Mouse (Mus musculus) urinary bladder, adult 18-20 months (tissue): ENCODE results near the gene Crygb.

Experiments
- DNase-seq, 2 experiments: peaks; one replicate each; pipeline ENCODE4 v3.0.0; 2022; ENCODE audit warnings: low spot score in 2 of 2, mixed read lengths in 2 of 2

The Crygb gene

DNA sequence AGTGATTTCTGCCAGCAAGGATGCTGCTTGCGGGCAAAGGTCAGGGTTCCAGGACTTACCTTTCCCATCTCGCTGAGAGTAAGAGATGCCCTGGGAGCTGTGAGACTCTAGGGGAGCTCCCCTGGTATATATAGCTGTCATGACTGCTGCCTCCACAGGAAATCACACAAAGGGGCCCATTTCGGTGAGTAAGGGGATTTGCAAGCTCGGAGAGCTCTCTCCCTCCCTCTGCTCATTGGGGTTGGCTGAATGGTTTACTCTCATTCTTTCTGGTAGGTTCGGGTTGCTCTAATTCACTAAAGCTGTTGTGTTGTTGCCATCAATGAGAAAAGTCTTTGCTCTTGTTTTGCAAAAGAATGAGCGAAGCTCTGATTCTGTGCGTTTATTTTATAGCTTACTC is at the start of gene Crygb:
Gene Crygb (minus strand): TSS at position 101 of the 400 bp plus-strand sequence.
- no peak for DNase-seq

GRCm38 (mm10) chr1:65131671-65132070 is 49.6 kb upstream of the Crygb start:
- no peak for DNase-seq

- DNase-seq = no peak
Observed at GRCm38 (mm10) chr1:65130226-65130625, 48.1 kb upstream of the Crygb start.

- DNase-seq = no peak
Observed at GRCm38 (mm10) chr1:65129634-65130180, 47.6 kb upstream of the Crygb start.

DNA sequence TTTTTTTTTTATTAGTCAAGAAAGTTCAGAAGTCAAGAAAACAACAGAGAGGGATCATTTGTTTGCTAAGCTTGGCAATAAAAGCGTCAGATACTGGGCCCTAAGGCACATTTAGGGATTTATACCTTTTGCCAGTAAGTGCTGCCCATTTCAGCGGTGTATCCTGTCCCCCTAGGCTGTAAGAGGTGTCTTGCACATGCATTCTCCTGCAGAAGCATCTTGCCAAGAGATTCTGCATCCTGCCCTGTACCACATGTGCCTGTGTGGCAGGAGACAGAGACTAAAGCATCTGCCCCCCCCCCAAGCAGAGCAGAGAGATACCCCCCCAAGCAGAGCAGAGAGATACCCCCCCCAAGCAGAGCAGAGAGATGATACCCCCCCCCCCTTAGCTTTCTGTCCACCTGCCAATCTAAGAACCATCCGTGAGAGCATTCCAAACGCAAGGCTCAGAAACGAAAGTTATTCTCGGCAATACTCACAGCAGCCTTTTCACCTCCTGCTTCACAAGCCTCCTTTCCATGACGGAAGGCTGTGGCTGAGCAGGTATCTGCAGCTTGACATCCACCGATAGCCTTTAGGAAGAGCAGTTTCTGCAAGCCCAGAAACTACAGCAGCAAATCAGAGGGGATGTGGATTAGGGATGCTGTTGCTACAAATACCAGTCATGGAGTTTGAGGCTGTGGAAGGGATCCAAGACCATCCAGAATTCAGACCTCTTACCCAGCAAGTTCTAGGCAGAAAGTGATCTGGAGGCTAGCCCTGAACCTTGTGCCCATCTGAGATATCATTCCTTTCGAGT is 40.7 kb upstream of the Crygb start, which contains the start of gene D630023F18Rik:
Gene D630023F18Rik (minus strand): TSS at position 641 of the 799 bp plus-strand sequence.
- no peak for DNase-seq

- no peak for DNase-seq
Observed at GRCm38 (mm10) chr1:65119438-65119837, 37.4 kb upstream of the Crygb start, which contains the start of gene Gm28845. TSS of gene Gm28845 (minus strand) at chr1:65119558.

DNA sequence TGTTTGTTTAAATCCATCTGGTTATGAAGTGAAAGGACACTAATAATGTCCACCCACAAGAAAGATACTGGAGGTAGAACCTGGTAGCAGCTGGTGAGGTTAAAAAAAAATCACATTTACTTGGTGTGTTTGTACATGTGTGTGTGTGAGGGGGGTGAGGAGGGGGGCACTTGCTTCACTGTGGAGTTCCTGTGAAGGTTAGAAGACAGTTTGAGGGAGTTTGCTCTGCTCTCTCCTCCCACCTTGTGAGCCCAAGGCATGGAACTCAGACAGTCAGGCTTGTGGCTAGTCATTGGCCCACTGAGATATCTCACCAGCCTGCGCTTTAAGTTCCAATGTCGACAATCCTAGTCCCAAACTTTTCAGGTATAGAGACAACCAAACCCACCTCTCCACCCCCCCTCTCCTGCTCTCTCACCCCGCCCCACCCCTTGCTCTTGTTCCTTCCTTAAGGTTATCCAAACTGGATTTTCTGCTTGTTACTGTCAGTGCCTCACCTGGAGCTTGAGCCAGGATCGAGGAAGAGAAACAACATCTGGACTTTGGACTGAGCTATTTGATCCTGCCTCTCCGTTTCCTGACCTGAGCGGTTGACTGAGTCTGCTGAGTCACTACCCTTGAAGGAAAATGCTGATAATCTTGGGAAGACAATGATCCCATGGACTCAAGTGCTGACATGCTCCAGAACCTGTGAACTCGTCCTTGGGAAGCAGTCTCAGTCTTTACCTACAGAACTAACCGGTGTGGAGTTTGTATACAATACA is 36.2 kb upstream of the Crygb start:
- no peak for DNase-seq

DNA sequence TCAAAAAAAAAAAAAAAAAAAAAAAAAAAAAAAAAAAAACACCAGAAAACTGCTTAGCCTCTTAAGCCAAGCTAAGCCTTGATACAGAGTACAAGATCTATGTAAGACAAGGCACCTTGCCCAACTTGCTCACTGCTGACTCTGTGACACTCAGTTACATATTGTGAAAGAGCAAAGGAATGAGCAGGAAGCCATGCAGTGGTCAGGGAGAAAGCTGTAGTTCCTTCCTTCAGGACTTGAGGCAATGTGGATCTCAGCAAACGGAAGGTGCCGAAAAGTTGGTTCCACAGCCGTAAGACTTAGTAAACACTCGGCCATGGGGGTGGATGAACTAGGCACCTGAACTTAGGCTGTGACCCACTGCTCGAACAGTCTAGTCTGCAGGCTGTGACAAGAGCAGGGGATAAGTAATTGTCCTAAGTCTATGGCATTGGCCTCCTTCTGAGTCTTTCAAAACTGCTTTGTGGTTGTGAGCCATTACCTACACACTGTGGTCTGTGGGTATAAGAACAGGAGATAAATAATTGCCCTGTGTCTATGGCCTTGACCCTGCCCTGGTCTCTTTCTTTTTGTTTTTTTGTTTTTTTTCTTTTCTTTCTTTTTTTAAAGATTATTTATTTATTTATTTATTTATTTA is 31.6 kb upstream of the Crygb start:
- DNase-seq = no peak

DNA sequence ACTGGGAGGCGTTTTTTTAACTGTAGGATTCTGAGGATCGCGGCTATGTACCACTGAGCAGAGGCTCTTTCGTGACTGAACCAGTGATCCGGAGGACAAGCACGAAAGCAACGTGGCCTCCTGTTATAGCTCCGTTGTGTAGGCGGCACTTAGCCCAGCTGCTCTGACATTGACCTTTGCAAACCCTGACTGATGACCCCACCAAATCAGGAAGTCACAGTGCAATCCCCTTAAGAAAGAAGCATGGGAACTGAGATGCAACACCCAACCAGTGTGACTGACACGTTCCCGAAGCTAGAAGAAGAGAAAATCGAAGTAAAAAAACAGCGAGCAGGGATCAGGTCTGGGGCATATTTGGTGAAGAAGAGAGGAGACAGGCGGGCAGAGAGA is 30.7 kb upstream of the Crygb start:
- peak in 1 of 2 experiments; percentile 23 for DNase-seq

GRCm38 (mm10) chr1:65112031-65112806 is 30.1 kb upstream of the Crygb start:
- peak in 1 of 2 experiments; percentile 50 for DNase-seq

- no peak for DNase-seq
Observed at GRCm38 (mm10) chr1:65109756-65110435, 27.8 kb upstream of the Crygb start.

DNA sequence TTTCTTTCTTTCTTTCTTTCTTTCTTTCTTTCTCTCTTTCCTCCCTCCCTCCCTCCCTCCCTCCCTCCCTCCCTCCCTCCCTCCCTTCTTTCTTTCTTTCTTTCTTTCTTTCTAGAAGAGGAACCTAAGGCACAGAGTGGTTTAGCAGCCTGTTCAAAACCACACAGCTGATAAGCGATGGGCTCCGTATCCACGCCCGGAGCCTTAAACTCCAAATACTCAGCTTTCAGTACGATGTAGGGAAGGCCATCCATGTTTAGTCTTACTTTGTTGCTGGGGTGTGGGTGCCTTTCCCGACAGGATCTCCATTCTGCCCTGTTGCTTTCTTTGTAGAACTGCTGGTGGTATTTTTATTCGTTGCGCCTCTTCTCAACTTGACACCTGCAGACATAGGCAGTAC is 27.1 kb upstream of the Crygb start:
- DNase-seq = no peak

- DNase-seq = no peak
Observed at GRCm38 (mm10) chr1:65107654-65108279, 25.7 kb upstream of the Crygb start.

DNA sequence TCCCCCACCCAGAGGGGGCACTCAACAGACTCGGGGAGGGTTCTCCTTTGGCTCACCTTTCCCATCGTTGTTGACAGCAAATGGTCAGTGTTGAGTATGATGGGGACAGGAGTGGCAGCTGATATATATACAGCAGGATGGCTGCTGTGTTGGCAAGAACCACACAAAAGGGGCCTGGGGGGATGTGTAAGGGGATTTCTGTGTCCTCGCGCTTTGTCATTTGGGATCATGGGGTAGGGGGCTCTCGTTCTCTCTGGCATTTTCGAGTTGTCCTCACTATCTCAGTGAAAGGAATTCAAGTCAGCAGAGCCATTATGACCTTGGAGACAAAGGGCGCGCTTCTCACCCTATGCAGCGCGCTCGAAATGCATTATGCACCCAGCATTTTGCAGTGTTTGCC is 21.2 kb upstream of the Crygb start, which contains the start of gene Cryga:
Gene Cryga (minus strand): TSS at position 101 of the 400 bp plus-strand sequence.
- no peak for DNase-seq

GRCm38 (mm10) chr1:65096953-65097352 is 14.9 kb upstream of the Crygb start:
- DNase-seq = no peak

DNA sequence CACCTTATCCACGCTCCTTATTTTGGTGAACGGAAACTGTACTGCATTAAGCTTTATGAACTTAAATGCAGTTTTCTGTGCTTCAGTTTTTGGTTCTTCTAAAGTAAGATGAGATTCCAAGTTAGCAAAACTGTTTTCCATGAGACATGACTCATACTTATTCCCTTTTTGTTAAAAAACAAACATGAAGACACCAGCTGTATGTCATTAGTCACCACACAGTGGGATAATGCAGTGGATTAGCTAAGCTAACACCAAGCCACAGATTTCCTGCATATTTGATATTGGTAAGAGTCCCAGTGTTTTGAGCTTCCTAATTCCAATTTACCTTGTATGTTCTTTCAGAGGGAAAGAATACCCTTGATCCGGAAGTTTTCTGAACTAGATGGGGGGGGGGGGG is 9.5 kb upstream of the Crygb start:
- DNase-seq = no peak

DNA sequence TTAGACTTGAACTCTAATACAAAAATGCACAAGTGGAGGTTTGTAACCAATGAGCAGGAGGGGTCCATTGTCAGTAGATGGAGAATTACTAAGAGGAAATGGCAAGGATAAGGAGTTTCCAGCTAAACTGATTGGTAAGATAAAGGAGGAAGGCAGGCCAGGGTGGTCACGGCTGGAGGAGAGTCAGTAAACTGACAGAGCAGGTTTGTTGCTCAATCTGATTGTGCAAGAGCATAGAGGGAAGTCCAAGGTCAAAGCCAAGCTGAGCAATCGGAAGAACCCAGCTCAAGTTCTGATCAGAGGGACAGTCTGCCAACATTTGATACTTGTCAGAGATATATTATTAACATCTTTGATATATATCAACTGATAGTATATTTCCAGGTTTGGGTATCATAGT is 8.3 kb upstream of the Crygb start:
- DNase-seq = peak in 1 of 2 experiments; percentile 73

- DNase-seq = no peak
Observed at GRCm38 (mm10) chr1:65088567-65089356, 6.7 kb upstream of the Crygb start.

DNA sequence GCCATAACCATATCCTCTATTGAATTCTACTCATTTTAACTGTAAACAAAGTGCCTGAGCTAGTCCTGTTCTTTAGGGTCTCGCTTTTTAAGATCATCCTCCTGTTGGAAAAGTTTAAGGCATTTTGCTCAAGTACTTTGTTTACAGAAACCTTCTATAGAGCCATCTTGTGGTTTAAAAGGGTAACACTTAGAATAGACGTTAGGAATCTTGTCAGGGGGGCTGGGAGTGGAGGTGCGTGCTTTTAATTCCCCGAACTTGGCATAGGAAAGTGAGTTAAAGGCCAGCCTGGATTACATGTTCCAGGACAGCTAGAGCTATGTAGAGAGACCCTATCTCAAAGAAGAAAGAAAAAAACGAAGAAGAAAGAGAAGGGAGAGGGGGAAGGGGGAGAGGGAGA is 6.5 kb downstream of the Crygb start:
- DNase-seq = no peak
